Mouse (Mus musculus) cerebellum, adult 2 months (tissue): ENCODE results near the gene Ccdc174.

Experiments used
- CTCF ChIP-seq: fragments of 200-500 bp; IDR thresholded peaks from 2 replicates; pipeline ENCODE4 v1.5.1; 2011; ENCODE audit warnings: low read depth, mild to moderate bottlenecking, control low read depth, low read length, moderate library complexity, borderline replicate concordance; ENCODE audit not compliant: insufficient read depth
- POLR2A ChIP-seq: fragments of 200-500 bp; IDR thresholded peaks from 2 replicates; pipeline ENCODE4 v1.6.1; 2011; ENCODE audit warnings: low read length, control low read depth, borderline replicate concordance; ENCODE audit not compliant: insufficient read depth

- TF ChIP-seq CTCF, result no peak
- TF ChIP-seq POLR2A, result no peak
Measured at GRCm38 (mm10) chr6:91868091-91868490, 9.8 kb upstream of the Ccdc174 start.
